Mouse (Mus musculus) mesoderm, embryonic 11.5 days (tissue): ENCODE results near the gene Cxcl12.

Experiments used
- DNase-seq: peaks from one replicate; pipeline ENCODE4 v3.0.0-alpha.2; 2012; ENCODE audit warnings: low read depth, low spot score

The Cxcl12 gene

GRCm38 (mm10) chr6:117219911-117220481 is 51.7 kb downstream of the Cxcl12 start:
- no peak for DNase-seq

DNA sequence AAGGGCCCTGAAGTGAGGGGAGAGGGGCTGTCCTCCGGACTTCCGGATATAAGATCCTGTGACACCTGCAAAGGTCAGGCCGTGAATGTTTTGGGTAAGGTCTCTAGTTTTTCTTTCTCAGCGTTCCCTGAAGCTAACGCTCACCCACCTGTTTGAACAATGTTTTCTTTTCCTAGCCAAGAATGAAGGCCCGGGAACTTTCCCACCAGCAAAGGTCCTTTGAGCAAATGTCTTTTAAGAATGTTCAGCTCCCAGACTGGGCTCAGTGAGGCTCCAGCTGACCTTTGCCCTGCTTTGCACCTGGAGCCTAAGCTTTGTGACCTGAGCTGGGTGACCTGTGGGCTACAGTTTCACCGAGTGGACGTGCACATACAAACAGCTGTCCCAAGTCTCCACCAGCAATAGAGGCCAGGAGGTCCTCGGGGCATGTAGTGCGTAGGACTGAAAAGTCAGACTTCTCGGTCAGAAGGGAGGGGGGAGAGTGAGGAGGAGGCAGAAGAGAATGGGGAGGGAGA is 52.6 kb downstream of the Cxcl12 start:
- no peak for DNase-seq
